Mouse (Mus musculus) urinary bladder, postnatal 10 days (tissue): ENCODE measurements around the gene Plbd2.

Source experiments
- DNase-seq: peaks from one replicate; pipeline ENCODE4 v3.0.0; 2022; ENCODE audit warnings: low spot score

Gene Plbd2

DNA sequence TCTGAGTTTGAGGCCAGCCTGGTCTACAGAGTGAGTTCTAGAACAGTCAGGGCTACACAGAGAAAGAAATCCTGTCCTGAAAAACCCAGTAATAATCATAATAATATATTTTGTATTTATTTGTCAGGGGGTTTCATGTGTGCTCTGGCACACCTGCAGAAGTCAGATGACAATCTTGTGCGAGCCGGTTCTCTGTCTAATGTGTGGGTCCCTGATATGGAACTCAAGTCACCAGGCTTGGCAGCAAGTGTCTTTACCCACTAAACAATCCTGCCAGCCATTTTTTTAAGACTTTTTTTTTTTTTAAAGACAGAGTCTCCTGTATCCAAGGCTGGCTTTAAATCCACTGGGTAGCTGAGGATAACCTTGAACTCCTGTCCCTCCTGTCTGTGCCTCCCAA lies 30.1 kb downstream of the Plbd2 start:
- DNase-seq = no peak

DNA sequence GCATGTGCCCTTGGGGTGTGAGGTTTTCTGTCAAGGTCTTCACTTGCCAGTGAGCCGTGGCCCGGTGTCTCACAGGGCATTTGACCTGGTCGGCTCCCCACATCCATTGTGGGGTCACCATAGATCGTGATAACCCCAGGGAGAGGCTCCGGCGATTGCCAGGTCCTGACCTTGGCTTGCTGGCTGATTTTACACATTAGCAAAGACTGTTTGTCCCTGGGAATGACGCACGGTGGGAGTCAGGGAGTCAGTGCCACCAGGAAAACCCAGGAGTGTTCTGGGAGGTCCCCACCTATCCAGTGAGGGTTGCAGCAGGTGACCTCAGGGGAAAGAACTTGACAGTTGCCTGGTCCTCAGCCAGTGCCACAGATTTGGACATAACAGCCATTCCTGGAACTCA lies 30.7 kb downstream of the Plbd2 start, which contains the start of gene Sdsl:
TSS of gene Sdsl (minus strand) at position 41 of the 400 bp plus-strand sequence.
- DNase-seq = no peak

DNA sequence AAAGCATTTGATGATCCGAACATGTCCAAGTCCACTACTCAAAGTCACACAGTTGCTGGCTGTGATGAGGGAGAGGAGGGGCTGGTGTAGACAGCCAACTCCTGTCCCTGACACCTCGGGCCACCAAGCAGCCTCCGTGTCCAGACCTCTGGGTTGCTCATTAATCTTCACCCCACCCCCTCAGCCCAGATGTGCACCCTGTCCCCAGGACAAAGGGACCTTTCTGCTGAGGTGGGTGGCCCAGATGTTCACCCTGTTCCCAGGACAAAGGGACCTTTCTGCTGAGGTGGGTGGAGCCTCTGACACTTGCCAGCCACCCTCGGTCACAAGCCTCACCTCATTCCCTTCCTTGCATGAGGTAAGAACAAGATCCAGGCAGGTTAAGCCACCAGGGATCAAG lies 31.9 kb downstream of the Plbd2 start:
- no peak for DNase-seq

DNA sequence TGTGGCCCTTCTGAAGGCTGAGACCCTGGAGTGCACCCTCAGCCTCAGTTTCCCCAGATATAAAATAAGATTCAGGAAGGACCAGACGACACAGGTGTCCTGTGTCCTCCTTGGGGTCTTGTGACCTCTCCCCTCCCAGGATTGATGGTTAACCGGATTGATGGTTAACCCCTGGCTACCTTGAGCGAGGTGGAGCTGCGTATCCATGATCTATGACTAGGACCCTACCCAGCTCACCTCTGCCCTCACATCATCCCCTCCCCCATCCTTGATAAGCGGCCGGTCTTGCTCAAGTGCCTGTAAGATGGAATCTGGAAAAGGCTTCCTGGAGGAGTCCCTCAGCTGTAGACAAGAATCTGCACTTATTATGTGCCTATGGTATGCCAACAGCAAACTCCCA lies 34.6 kb downstream of the Plbd2 start:
- DNase-seq = no peak

DNA sequence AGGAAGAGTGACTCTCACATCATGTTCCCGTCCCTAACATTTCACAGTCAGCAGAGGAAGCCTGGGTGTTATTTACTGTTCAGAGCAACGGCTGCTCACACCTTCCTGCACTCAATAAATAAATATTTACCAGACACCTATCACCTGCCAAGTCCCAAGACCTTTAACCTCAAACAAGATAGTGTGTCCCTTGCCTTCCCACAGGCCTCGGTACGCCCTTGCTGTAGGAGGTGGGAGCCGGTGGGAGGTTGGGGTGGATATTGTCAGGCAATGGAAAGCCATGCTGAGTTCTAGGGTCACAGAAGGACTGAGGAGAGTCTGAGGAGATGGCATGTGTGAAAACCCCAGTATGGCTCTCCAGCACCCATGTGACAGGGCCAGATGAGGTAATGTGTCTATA lies 35.1 kb downstream of the Plbd2 start:
- DNase-seq = no peak

DNA sequence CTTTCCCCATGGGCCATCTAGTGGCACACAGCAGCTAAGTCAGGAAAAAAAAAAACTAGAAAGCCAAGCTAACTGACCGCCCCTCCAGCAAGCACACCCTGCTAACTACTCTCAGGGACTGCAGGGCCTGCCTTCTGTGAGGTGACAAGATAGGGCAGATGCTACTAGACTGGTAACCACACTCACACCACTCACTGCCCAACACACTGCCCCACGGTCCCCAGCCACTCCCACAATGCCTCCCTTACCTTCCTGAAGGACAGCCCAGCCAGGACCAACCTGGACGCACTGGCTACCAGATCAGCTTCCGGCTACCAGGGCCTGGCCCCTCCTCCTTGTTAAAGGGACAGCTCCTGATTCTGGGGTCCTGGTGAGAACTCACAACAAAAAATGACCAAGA lies 36.4 kb downstream of the Plbd2 start:
- no peak for DNase-seq

DNA sequence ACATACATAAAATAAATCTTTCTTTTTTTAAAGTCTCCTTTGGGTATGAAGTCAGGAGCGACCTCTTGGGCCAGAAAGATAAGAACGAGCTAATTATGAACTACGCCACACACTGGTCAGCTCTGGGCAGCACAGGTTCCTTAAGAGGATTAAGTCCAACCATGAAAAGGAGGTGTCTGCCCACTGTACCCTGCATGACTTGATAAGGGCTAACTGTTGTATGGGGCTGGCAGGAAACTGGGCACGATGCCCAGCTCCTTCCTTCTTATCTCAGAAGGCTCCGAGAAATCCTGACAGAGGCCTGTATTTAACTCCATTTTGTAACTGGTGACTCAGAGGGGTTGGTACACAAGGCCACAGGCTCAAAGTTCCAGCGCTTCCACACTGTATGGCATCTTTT lies 37.6 kb downstream of the Plbd2 start:
- no peak for DNase-seq

DNA sequence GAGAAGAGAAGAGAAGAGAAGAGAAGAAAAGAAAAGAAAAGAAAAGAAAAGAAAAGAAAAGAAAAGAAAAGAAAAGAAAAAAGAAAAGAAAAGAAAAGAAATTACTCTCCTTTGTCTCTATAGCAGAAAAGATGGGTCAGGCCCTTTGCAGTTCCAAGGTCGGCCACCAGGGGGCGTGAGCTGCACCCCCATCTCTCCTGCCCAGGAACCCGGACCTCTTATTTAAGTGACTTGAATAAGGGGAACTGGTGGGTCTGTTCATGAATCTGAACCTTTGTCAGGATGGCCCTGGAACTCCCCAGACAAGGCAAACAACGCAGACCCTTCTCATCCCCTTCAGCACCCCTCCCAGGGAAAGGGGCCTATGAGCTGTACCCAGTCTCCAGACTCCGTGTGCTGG lies 38.4 kb downstream of the Plbd2 start:
- no peak for DNase-seq

DNA sequence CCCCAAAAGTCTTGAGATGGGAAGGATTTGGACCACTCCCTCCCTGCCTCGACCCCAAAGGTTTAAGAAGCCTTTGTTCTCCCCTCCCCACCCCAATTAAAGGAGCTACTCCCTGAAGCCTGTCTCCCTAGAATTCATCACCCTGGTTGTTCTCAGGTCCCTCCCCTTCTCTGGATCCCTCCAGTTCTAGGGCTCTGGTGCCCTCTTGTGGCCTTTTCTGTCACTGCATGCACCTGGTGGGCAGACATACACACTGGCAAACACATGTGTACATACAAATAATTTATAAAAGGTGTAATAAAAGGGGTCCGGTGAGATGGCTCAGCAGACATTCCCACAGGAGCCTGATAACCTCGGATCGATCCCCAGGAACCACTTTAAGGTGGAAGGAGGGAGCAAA lies 39.1 kb downstream of the Plbd2 start:
- DNase-seq = no peak

DNA sequence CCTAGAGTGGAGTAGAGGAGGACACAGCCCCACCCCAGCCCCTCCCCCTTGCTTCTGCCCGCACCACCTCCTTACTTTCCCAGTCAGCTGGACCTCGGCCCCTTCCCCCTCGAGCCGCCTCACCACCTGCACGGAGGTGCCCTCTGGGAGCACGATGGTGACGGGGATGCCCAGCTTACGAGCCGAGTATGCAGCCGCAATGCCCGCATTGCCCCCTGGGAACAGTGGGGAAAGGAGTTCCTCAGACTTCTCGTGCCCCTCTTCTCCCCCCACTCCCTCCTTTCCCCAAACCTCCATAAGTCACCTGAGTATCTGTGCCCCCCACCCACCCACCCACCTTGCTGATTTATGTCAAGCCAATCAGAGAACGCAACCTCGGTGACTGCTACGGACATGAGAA lies 41.5 kb downstream of the Plbd2 start:
- no peak for DNase-seq

DNA sequence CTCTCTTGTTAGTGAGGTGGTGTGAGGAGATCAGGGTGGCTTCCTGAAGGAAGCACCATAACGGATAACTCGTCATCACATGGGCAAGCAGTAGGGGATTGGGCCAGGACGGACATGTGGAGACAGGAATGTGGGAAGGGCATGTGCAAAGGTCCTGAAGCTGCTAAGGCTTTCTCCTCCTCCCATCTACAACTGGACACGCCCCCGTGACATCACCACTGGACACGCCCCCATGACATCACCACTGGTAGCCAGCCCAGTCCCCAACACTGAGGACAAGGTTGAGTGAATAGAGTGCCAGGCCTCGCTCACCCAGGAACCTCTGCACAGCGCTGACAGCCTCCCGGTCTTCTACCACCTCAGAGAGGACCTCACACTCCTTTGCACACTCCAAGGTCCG lies 44.3 kb downstream of the Plbd2 start:
- DNase-seq = no peak

DNA sequence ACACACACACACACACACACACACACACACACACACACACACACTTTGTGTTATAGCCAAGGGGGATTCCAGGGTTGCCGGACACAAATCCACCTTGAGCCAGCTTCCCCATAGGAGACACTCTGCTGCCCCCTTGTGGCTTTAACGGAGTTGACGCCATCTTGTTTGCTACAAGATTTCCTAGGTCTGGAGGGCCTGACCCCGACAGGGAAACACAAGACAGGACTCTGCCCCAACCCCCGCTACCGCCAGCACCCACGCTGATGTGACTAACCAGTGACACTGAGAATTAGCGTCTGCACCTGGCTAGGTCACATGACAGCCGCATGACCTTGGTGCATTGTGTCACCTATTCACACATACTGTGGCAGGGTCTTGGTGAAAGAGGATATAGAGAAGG lies 45.8 kb downstream of the Plbd2 start:
- no peak for DNase-seq

DNA sequence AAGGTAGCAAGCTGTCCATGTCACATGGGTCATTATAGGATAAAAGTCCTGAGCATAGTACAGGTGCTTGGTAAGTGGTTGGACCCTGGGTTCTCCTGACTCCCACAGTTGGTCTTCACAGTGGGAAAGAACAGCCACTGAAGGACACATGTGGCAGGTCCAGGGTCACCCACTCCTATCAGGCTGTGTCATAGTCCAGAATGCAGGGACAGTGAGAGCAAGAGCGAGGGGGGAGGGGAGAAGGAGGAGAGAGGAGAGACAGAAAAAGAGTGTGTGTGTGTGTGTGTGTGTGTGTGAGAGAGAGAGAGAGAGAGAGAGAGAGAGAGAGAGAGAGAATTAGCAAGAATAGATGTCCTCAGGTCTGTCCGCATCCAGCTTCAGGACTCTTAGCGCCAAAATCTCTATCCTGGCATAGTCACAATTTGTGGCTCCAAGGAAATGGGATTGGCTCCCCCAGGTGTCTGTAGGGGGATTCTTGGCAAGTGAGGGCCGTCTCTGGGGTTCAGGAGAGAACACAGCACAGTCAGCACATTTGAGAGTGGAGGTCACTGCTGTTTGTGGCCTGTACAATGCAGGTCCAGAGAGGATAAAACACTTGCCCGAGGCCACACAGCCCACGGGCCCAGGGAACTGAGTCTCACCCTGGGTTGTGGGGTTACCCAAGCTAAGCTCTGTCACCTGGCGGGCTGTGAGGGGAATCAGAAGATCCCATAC lies 46.4 kb downstream of the Plbd2 start:
- no peak for DNase-seq

DNA sequence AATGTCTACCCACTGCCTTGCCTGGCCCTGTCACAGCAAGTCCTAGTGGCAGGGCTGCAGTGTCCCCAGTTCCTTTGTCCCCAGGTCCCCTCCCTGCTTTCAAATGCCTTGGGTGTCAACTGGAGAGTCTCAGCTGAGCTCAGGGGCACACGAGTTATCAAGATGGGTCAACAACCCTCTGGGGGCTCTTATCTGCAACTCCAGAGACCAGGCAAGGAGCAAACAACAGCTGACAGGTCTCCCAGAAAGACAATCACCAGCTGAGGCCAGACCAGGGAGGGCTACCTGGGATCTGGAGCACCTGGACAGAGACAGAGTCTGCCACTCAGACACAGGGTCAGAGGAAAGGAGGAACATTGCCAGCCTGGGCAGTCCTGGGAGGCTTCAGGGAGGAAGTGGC lies 47.2 kb downstream of the Plbd2 start:
- no peak for DNase-seq

DNA sequence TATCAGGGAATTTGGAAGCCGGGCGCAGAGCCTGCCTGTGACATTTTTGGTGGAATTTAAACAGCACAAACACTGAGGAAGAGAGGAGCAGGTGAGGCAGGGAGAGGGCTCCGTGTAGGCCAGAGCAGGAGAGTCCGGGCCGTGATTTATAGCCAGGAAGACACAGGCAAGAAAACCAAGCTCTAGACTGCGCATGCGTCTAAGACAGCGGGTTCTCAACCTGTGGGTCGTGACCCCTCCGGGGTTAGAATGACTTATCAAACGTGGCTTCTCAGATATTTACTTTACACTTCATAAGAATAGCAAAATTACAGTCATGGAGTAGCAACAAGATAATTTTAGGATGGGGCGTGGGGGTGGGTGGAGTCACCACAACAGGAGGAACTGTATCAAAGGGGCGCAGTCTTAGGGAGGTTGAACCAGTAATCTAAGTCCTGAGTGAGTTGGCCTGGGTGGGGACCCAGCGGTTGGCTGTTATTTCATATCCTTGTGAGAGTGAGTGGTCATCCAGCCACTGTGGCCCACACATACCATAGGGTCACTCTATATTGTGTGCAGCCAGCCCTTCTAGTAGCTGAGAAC lies 48.6 kb downstream of the Plbd2 start:
- no peak for DNase-seq

DNA sequence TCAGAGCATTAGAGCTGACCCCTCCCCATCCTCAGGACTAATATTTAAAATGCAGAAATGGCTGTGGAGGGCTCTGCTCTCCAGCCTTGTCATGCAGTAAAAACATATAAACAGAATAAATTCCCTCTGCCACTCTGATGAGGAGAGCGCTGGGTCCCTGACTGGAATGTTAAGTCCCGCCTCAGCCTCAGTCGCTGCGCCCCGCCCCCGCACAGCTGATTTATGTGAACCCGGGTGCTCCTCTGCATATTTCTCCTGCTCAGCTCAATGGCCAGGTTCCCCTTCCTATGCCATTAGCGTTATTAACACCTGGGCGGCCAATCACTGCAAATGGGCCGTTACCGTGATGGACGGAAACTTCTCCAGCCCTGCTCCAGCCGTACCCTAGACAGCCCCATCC lies 56.1 kb downstream of the Plbd2 start:
- DNase-seq = no peak

DNA sequence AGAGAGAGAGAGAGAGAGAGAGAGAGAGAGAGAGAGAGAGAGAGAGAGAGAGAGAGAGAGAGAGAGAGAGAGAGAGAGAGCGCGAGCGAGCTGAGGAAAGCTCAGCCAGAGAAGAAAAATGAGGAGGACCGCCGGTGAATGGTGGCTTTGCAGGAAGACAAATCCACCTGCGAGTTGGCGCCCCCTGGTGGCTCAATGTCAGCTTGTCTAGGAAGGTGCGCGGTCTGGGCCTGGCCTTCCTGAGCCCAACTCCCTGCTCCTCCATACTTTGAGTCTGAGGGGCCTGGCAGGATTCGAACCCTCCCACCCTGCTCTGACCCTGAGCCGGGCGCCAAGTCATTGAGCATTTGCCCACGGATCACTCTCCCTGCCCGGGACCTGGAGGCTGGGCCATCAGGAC lies 62.7 kb downstream of the Plbd2 start:
- peak; percentile 66 for DNase-seq

DNA sequence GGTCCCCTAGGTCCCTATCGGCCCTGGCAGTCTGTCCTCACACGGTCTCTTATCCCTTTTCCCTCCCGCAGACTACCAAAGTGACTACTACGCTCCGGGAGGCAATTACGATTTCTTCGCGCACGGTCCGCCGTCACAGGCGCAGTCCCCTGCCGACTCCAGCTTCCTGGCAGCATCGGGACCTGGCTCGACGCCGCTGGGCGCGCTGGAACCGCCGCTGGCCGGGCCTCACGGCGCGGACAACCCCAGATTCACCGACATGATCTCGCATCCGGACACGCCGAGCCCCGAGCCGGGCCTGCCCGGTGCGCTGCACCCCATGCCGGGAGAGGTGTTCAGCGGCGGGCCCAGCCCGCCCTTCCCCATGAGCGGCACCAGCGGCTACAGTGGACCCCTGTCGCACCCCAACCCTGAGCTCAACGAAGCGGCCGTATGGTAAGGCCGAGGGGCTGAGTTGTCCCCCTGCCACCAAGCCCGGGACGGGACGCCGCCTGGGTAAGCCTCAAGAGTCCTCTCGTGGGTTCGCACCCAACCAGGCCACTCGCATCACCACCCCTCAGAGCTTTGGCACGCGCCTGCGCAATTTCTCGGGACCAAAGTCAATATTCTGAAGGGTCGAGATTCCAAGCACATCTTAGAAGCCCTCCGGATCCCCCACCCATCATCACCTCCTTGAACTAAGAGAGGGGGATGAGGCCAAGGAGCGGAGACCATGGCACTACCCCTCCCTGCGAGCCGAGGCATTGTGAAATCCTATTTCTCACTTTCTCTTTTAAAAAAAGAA lies 63.3 kb downstream of the Plbd2 start:
- no peak for DNase-seq

DNA sequence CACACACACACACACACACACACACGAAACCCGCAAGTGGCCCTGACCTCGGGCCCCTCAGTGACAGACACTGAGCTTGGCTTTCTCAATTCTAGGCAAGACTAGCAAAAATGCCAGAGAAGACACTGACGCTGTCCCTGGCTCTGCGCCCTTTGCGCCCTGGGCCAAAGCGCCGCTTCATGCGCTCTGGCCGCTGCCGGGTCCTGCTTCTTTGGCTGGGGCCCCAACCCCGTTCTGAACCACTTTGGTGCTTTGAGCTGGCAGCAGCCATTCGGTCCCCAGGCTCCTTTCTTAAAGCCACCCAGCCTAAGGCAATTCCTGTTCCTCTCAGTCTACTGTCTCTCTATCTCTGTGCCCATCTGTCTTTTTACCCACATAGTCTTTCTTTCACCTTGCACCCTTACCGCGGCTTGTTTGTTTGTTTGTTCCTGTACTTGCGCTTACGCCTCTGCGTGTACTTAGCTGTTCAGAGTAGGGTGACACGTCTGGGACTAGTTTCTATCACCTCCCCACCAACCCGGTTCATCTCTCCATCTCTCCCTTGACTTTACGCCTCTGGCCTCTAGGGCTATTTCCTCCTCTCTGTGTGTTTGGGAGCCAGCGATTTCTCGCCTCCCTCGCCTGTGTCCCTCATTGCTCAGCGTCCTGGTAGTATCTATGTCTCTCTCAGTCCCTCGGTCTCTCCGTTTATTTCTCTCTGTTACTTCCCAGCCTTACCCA lies 64.3 kb downstream of the Plbd2 start:
- DNase-seq = no peak

DNA sequence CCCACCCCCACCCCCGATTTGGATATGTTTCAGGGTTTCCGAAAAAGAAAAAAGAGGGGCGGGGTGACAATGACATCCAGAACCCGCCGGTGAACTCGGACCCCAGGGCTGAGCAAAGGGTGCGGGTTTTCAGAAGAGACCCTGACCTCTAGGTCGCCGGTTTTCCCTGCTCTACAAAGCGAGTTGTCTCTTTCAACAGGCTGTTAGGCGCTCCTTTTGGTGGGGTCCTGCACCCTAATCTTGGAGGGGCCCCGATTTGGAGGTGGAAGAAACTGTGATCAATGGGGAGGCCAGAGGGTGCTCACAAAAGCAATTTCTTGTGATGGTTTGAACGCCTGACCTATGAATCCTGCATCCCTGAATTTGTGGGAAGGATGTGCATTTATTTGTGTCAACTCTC lies 65.0 kb downstream of the Plbd2 start:
- no peak for DNase-seq

DNA sequence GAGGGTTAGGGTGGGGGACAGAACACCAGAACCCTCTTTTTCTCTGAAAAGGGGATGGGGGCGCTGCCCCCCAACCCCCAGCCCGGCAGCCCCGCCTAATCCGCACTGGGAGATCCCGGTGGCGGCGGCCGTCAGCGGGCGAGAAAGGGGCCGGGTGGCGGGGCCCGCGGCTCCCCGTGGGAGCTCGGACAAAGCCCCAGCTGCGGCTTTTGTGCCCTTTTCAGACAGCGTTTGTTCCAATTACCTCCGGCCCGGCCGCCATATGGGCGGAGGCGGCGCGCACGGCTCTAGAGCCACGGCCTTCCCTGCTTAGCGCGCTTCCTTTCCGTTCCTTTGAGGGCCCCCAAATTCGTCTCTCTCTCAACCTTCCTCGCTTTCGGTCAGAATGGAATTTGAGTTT lies 65.4 kb downstream of the Plbd2 start:
- no peak for DNase-seq

DNA sequence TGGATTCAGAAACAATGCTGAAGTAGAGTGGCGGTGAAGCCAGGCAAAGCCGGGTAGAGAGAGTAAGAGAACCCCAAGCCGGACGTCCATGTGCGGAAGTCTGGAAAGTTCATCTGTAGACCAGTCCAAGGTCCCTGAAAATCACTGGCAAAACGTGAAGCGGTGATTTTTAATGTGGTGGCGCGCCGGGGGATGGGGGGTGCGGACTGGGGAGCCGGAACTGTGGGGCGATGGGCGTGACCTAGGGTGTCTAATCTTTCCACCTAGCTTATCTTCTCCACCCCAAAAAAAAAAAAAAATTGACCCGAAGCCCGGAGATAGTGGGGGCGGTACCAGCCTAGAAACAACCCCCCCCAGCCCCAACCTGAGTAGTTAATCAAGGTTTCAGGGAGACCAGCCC lies 65.9 kb downstream of the Plbd2 start:
- no peak for DNase-seq
